Mouse (Mus musculus): ENCODE measurements around the gene Shroom3.

Shroom3 gene

GRCm38 (mm10) chr5:92698837-92699529 lies 15.7 kb downstream of the Shroom3 start:
- no peak for DNase-seq

- no peak for DNase-seq
Observed at GRCm38 (mm10) chr5:92701750-92702149, 18.5 kb downstream of the Shroom3 start.

- DNase-seq = no peak
Observed at GRCm38 (mm10) chr5:92703671-92704070, 20.4 kb downstream of the Shroom3 start.

GRCm38 (mm10) chr5:92707921-92708491 lies 24.8 kb downstream of the Shroom3 start:
- no peak for DNase-seq

- DNase-seq = no peak
Observed at GRCm38 (mm10) chr5:92710779-92711178, 27.5 kb downstream of the Shroom3 start.

- no peak for DNase-seq
Observed at GRCm38 (mm10) chr5:92711666-92712290, 28.5 kb downstream of the Shroom3 start.

- DNase-seq = no peak
Observed at GRCm38 (mm10) chr5:92712621-92713395, 29.6 kb downstream of the Shroom3 start.

- DNase-seq = no peak
Observed at GRCm38 (mm10) chr5:92714886-92715285, 31.7 kb downstream of the Shroom3 start.

GRCm38 (mm10) chr5:92715319-92715718 lies 32.1 kb downstream of the Shroom3 start:
- no peak for DNase-seq

GRCm38 (mm10) chr5:92715890-92716289 lies 32.7 kb downstream of the Shroom3 start:
- no peak for DNase-seq

GRCm38 (mm10) chr5:92717666-92718360 lies 34.6 kb downstream of the Shroom3 start:
- no peak for DNase-seq

- DNase-seq = no peak
Observed at GRCm38 (mm10) chr5:92718856-92719255, 35.6 kb downstream of the Shroom3 start.

- no peak for DNase-seq
Observed at GRCm38 (mm10) chr5:92721610-92722009, 38.4 kb downstream of the Shroom3 start.

- DNase-seq = peak; percentile 28 to 56
Observed at GRCm38 (mm10) chr5:92725935-92726334, 42.7 kb downstream of the Shroom3 start.

GRCm38 (mm10) chr5:92728252-92728828 lies 45.1 kb downstream of the Shroom3 start:
- peak; percentile 19 to 50 for DNase-seq

- no peak for DNase-seq
Observed at GRCm38 (mm10) chr5:92729221-92729620, 46.0 kb downstream of the Shroom3 start.

GRCm38 (mm10) chr5:92741802-92742201 lies 58.6 kb downstream of the Shroom3 start:
- no peak for DNase-seq

- no peak for DNase-seq
Observed at GRCm38 (mm10) chr5:92742701-92743100, 59.5 kb downstream of the Shroom3 start.

- no peak for DNase-seq
Observed at GRCm38 (mm10) chr5:92745390-92746253, 62.4 kb downstream of the Shroom3 start.

GRCm38 (mm10) chr5:92751488-92751887 lies 68.3 kb downstream of the Shroom3 start:
- DNase-seq = no peak

- DNase-seq = no peak
Observed at GRCm38 (mm10) chr5:92755241-92755775, 72.1 kb downstream of the Shroom3 start.
